9 mouse cellular contexts compared by ENCODE assay signal in the genomic region with DNA sequence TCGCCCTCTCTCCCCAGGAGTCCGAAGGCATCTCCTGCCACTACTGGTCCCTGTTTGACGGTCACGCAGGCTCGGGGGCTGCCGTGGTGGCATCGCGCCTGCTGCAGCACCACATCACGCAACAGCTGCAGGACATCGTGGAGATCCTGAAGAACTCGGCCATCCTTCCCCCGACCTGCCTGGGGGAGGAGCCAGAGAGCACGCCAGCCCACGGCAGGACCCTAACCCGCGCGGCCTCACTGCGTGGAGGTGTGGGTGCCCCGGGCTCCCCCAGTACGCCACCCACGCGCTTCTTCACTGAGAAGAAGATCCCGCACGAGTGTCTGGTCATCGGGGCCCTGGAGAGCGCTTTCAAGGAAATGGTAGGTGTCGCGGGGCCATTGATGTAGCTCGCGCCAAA.
DNase-seq lines count a peak whose midpoint lies in the region; ATAC-seq and TF ChIP-seq lines count a peak whose summit lies in the region.
"Had no signal": no experiment of that assay in that cellular context is flagged by ENCODE, and none has a peak within 500 bp of the region (broad histone marks: within the 10 kb centered on the region; RNA-seq: fewer than 3 reads in every experiment).

No protein-coding gene starts in this region.

- no peak overlapping the region for H3K9ac ChIP-seq in forebrain, embryonic 16.5 days (replicated peaks; ENCODE audit: low read depth, low read length)
- no peak overlapping the region for H3K9ac ChIP-seq in liver, embryonic 14.5 days (replicated peaks)

- no peaks in the 10 kb centered on the region for H3K9me3 ChIP-seq in heart, embryonic 10.5 days
- H3K9me3 ChIP-seq in forebrain, embryonic 16.5 days (ENCODE audit: control insufficient read depth, low read length) = no peaks in the 10 kb centered on the region
- no peaks in the 10 kb centered on the region for H3K9me3 ChIP-seq in liver, embryonic 14.5 days (ENCODE audit: control insufficient read depth, low read length)

- 27% methylated on average over 30 of the region's 30 CpGs for WGBS in heart, embryonic 10.5 days
- WGBS in forebrain, embryonic 16.5 days = 43% methylated on average over 30 of the region's 30 CpGs
- 35% methylated on average over 30 of the region's 30 CpGs for WGBS in liver, embryonic 14.5 days (ENCODE audit: insufficient replicate concordance)

- no peaks in the 10 kb centered on the region for H3K79me2 ChIP-seq in C2C12 (ENCODE audit: control insufficient read depth, insufficient read depth)

- TF ChIP-seq CTCF in C2C12 (IDR thresholded peaks at IDR 0.05; ENCODE audit: control insufficient read depth, insufficient read depth, insufficient read length) = peak; percentile 13
- peak; percentile 24; the same call in 1 of the 2 replicates for TF ChIP-seq CTCF in liver, embryonic 14.5 days (IDR thresholded peaks at IDR 0.05; ENCODE audit: low read depth)

- H3K4me1 ChIP-seq in heart, embryonic 10.5 days = peaks cover 13% of the 10 kb centered on the region
- H3K4me1 ChIP-seq in forebrain, embryonic 16.5 days (replicated peaks; ENCODE audit: control insufficient read depth, insufficient read depth, low read length) = peaks cover 8% of the 10 kb centered on the region
- H3K4me1 ChIP-seq in liver, embryonic 14.5 days (replicated peaks; ENCODE audit: control insufficient read depth in 2 of 2, insufficient read depth in 2 of 2, low read length in 1 of 2) = peaks cover 0 to 7% of the 10 kb centered on the region in 2 experiments; a peak in 2 of 4 replicates

- 0 out of 2 replicates have a peak overlapping the region, but pooled peaks have one; percentile 36 for H3K27ac ChIP-seq in heart, embryonic 10.5 days
- H3K27ac ChIP-seq in forebrain, embryonic 16.5 days (ENCODE audit: low read length) = no peak overlapping the region
- no peak overlapping the region for H3K27ac ChIP-seq in liver, embryonic 14.5 days

- no peak for DNase-seq in heart, embryonic 10.5 days (ENCODE audit: low spot score)
- DNase-seq in heart, adult 11 months = no peak
- DNase-seq in liver, embryonic 14.5 days (ENCODE audit: low read depth in 3 of 3, low spot score in 3 of 3) = no peak
- DNase-seq in thymus, postnatal 36 days = peak; percentile 64 to 74
- no peak for DNase-seq in cerebellum, postnatal 25 days

- TF ChIP-seq EP300 in liver, embryonic 14.5 days (IDR thresholded peaks at IDR 0.05; ENCODE audit: low read depth) = no peak

- H3ac ChIP-seq in C2C12 (ENCODE audit: control insufficient read depth, insufficient read length, low read depth) = no peak overlapping the region

- no peaks in the 10 kb centered on the region for H3K36me3 ChIP-seq in heart, embryonic 10.5 days
- H3K36me3 ChIP-seq in C2C12 (ENCODE audit: control insufficient read depth, insufficient read depth) = no peaks in the 10 kb centered on the region
- no peaks in the 10 kb centered on the region for H3K36me3 ChIP-seq in forebrain, embryonic 16.5 days (ENCODE audit: control insufficient read depth, insufficient read depth)
- no peaks in the 10 kb centered on the region for H3K36me3 ChIP-seq in liver, embryonic 14.5 days (replicated peaks; ENCODE audit: control insufficient read depth, insufficient read depth, low read depth)

- H3K4me3 ChIP-seq in heart, embryonic 10.5 days = peak overlapping the region; percentile 53
- no peak overlapping the region for H3K4me3 ChIP-seq in C2C12 (ENCODE audit: insufficient read depth, poor library complexity, severe bottlenecking)
- H3K4me3 ChIP-seq in forebrain, embryonic 16.5 days (replicated peaks; ENCODE audit: low read length) = no peak overlapping the region
- H3K4me3 ChIP-seq in liver, embryonic 14.5 days (ENCODE audit: insufficient read depth in 1 of 2, low read depth in 2 of 2, low read length in 2 of 2) = peak overlapping the region in 1 of 2 experiments; percentile 12; a peak in 2 of 4 replicates

- no peaks in the 10 kb centered on the region for H3K79me3 ChIP-seq in C2C12 (ENCODE audit: low read depth)

- H3K27me3 ChIP-seq in heart, embryonic 10.5 days (ENCODE audit: insufficient read depth, poor library complexity, severe bottlenecking) = no peaks in the 10 kb centered on the region
- no peaks in the 10 kb centered on the region for H3K27me3 ChIP-seq in C2C12 (ENCODE audit: control insufficient read depth, insufficient read depth, insufficient read length)
- H3K27me3 ChIP-seq in forebrain, embryonic 16.5 days (replicated peaks; ENCODE audit: control insufficient read depth, insufficient read depth, low read length) = no peaks in the 10 kb centered on the region
- no peaks in the 10 kb centered on the region for H3K27me3 ChIP-seq in liver, embryonic 14.5 days (ENCODE audit: control insufficient read depth, insufficient read depth, low read length)
- H3K27me3 ChIP-seq: CH12.LX had no signal

- peak overlapping the region; percentile 36; the same call in 1 of the 2 replicates for H3K4me2 ChIP-seq in forebrain, embryonic 16.5 days (ENCODE audit: low read length)
- peak overlapping the region; percentile 42 for H3K4me2 ChIP-seq in liver, embryonic 14.5 days (ENCODE audit: low read depth)

- no peak for ATAC-seq in forebrain, embryonic 16.5 days
- ATAC-seq in liver, embryonic 14.5 days (ENCODE audit: insufficient read depth) = no peak
- no peak for ATAC-seq in frontal cortex, adult (ENCODE audit: low TSS enrichment)

TF ChIP-seq in C2C12, 6 proteins besides CTCF, POLR2A, EP300 and RAD21:
- TF ChIP-seq MYOG (IDR thresholded peaks at IDR 0.05; ENCODE audit: control insufficient read depth, extremely low read depth, insufficient read length) (no peak), USF1 (IDR thresholded peaks at IDR 0.05; ENCODE audit: low read depth) (no peak), MYOD1 (IDR thresholded peaks at IDR 0.05; ENCODE audit: control insufficient read depth, insufficient read length, low read depth) (no peak), CEBPB (IDR thresholded peaks at IDR 0.05; ENCODE audit: low read depth) (no peak), MAX (IDR thresholded peaks at IDR 0.05) (no peak), FOSL1 (IDR thresholded peaks at IDR 0.05; ENCODE audit: insufficient read depth, low read length, poor library complexity, severe bottlenecking) (no peak)

Comparison
In these comparisons a context has a peak if more than half of its experiments do, and no peak if none do; other contexts are left out.
1. DNase-seq: peak in thymus, postnatal 36 days (2 of 2); none in heart, embryonic 10.5 days (single experiment), heart, adult 11 months (single experiment), liver, embryonic 14.5 days (0 of 3) and cerebellum, postnatal 25 days (0 of 2).